Mouse (Mus musculus): ENCODE measurements at regions not wholly inside any gene's neighbourhood (a gene's known extent, or its start where the extent isn't known, plus 50 kb on each side); places are given as distances from the start of the nearest gene placed in this dataset.

DNA sequence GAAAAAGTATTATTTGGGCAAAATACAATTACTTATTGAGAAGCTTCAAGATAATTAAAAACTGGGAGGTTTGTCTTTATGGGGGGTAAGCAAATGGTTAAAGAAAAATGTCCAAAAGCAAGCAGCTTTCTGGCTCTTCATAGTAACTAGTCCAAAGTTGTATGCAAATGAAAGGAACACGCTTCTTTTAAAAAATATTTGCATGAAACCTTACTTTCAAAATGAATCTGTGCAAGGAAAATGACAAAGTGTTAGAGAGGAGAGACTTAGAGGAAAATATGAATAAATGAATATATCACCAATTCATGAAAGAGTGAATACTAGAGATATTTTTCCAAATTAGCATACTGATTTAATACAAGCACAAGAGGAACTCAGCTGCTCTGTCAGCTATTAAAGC, 220.4 kb upstream of the Egfl6 start:
- no peak for TF ChIP-seq POLR2A (IDR thresholded peaks at IDR 0.05; ENCODE audit: low read depth, low read length)
- no peak for TF ChIP-seq CTCF (IDR thresholded peaks at IDR 0.05; ENCODE audit: borderline replicate concordance, insufficient read depth, low read length)
